In the genomic region with DNA sequence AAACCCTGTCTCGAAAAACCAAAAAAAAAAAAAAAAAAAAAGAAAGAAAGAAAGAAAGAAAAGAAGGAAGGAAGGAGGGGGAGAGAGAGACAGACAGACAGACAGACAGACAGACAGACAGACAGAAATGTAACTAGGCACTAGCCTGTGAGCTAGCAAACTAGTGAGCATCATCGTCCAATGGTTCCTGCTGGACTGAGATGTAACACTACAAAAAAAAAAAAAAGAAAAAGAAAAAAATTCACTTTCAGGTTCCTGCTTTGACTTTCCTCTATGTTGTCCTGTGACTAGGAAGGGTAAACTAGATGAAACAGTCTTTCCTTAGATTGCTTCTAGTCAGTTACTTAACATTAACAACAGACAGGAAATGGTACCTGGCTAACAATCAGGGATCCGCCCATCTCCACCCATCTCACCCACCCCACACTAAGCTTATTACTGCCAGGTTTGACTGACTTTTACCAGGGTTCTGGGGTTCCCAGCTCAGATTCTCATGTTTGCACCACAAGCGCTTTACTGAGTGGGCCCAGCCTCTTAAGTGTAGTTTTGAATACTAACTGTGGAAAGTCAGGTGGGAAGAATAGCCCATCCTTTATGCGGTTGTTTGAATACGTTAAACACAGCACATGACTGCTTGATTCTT, we compare ENCODE assay signal across 17 mouse cellular contexts.
"Had no signal": no experiment of that assay in that cellular context is flagged by ENCODE, and none has a peak within 500 bp of the region (broad histone marks: within the 10 kb centered on the region; RNA-seq: fewer than 3 reads in every experiment).

No protein-coding gene starts in this region.

- H3K9me3 ChIP-seq: limb, embryonic 10.5 days; limb, embryonic 13.5 days; liver, embryonic 12.5 days; liver, embryonic 15.5 days; lung, embryonic 15.5 days; megakaryocyte, embryonic 14.5 days; midbrain, embryonic 10.5 days; midbrain, embryonic 13.5 days had no signal

- H3K27me3 ChIP-seq: liver, embryonic 15.5 days had no signal

- H3K4me2 ChIP-seq: limb, embryonic 13.5 days; liver, embryonic 15.5 days; lung, embryonic 15.5 days; midbrain, embryonic 13.5 days had no signal

- H3K4me1 ChIP-seq: midbrain, embryonic 13.5 days had no signal

- H3K27ac ChIP-seq: limb, embryonic 10.5 days; limb, embryonic 13.5 days; liver, embryonic 12.5 days; liver, embryonic 15.5 days; lung, embryonic 15.5 days; midbrain, embryonic 10.5 days; midbrain, embryonic 13.5 days had no signal

- ATAC-seq: liver, embryonic 12.5 days; midbrain, embryonic 13.5 days had no signal

- H3K36me3 ChIP-seq: limb, embryonic 10.5 days; limb, embryonic 13.5 days; liver, embryonic 12.5 days; liver, embryonic 15.5 days; lung, embryonic 15.5 days; midbrain, embryonic 10.5 days; midbrain, embryonic 13.5 days had no signal

- H3K4me3 ChIP-seq: limb, embryonic 10.5 days; limb, embryonic 13.5 days; liver, embryonic 12.5 days; liver, embryonic 15.5 days; lung, embryonic 15.5 days; megakaryocyte, embryonic 14.5 days; midbrain, embryonic 10.5 days; midbrain, embryonic 13.5 days had no signal

- DNase-seq: kidney, adult 9 months; kidney, postnatal 14 days; kidney, postnatal 4 days; liver; lung, adult 18-20 months; lung, postnatal 10 days; lung, postnatal 36 days; thymus, adult 18-20 months; thymus, postnatal 4 days had no signal

- H3K9ac ChIP-seq: limb, embryonic 13.5 days; liver, embryonic 12.5 days; liver, embryonic 15.5 days; lung, embryonic 15.5 days; midbrain, embryonic 13.5 days had no signal
